Mouse (Mus musculus) mouse embryonic stem cell (cell line): ENCODE results near the gene Gm10352.
"Not testable (repeated sequence)": the region's sequence is repeated elsewhere in the genome, so short reads cannot be mapped to it uniquely, and the experiment has no call there.

ENCODE experiments used
- in situ Hi-C, 2 experiments: fragments of 300-500 bp; cut with MboI; formaldehyde crosslinking; loops; 1 replicate in 1 of 2; 3 replicates in 1 of 2; pipeline ENCODE4 v1.14.3; 2019 to 2020; ENCODE audit warnings: low sequenced_read_pairs in 2 of 2, low pct_unique_long_range_greater_than_20kb in 1 of 2, mixed read lengths in 1 of 2; ENCODE audit not compliant: unreplicated experiment in 1 of 2

Gm10352 gene

GRCm38 (mm10) chrY:2900689-2901088 lies at the start of gene Gm10352:
Gene Gm10352, plus strand, starts transcription at chrY:2900989.
- in situ Hi-C loops, result not testable (repeated sequence)

GRCm38 (mm10) chrY:2932282-2932681 lies 31.5 kb downstream of the Gm10352 start, which contains the start of gene Gm29289:
Gene Gm29289, plus strand, starts transcription at chrY:2932582.
- in situ Hi-C loops, result not testable (repeated sequence)
